Mouse (Mus musculus) MEL-GATA-1-ER (cell line): ENCODE data around the gene Hist1h4m.
"Not testable (repeated sequence)": the region's sequence is repeated elsewhere in the genome, so short reads cannot be mapped to it uniquely, and the experiment has no call there.

Experiments used
- DNase-seq: peaks from one replicate; pipeline ENCODE4 v3.0.0-alpha.2; 2012; ENCODE audit warnings: low read depth; ENCODE audit errors: extremely low read depth

Gene Hist1h4m

DNA sequence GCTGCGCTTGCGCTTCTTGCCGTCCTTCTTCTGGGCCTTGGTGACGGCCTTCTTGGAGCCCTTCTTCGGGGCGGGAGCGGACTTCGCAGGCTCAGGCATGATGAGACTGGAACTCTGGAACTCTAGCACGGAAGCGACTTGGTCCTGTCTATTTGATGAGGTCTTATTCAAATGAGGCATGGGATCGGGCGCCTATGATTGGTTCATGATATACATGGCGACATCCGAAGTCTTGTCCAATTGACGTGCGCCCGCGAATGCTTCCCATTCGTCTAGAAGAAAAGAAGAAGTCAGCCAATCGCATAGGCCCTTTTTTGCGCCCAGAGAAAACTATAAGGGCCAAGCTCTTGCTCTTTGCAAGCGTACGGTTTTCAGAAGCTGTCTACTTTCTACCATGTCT is 1.5 kb upstream of the Hist1h4m start, which contains the start of the genes Hist1h2bq and Hist1h2ao:
Gene Hist1h2bq (minus strand): TSS at position 125 of the 400 bp plus-strand sequence.
Gene Hist1h2ao (plus strand): TSS at position 393 of the 400 bp plus-strand sequence.
- not testable (repeated sequence) for DNase-seq

DNA sequence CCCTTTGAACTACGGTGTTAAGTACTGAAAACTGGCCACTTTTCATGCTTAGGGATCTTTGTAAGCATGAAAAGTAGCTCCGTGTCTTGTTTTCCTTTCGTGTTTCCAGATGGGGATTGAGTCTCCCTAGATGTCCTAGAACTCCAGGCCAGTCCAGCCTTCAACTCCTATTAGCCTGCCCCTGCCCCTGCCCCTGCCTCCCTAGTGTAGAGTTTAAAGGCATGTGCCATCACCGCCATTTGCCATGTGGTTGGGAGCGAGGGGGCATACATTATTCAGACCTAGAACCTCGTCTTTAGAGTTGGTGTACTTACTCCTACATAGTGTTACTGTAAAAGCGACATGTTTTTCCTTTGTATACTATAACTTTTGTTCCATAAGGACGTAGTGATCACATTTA is 472 bp upstream of the Hist1h4m start:
- not testable (repeated sequence) for DNase-seq

DNA sequence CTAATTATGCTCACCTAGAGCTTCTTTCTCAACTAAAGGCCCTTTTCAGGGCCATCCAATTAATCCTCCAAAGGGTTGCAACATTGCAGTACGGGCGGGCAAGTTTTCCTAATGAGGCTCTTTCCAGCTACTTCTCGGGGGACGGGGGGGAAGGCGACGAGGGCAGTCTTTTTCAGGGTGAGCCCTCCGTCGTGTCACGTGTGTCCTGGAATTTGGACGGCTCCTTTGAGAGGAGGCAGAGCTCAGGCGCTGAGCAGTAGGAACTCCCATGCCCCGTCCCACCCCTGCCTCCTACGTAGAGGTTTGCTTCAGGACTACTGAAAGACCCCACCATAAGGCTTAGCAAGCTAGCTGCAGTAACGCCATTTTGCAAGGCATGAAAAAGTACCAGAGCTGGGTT is 546 bp downstream of the Hist1h4m start:
- DNase-seq = not testable (repeated sequence)

- DNase-seq = not testable (repeated sequence)
Measured at GRCm38 (mm10) chr13:21820082-21820890, 8.7 kb downstream of the Hist1h4m start.

DNA sequence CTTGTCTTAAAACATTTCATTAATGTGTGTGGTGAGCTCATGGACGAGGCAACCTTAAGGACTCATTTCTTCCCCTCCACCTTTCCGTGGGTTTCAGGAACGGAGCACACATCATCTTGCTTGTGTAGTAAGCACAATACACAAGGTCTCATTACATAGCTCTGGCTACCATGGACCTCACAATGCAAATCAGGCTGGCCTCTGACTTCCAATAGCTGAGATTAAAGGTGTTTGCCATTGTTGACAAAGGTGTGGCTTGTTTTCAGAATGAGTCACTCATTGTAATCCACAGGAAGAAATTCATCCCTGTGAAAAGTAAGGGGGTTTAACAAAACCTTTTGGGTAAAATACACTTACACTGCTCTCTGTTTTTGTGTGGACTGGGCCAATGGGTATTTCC is 17.0 kb downstream of the Hist1h4m start:
- no peak for DNase-seq

- no peak for DNase-seq
Measured at GRCm38 (mm10) chr13:21830344-21830743, 18.8 kb downstream of the Hist1h4m start.

DNA sequence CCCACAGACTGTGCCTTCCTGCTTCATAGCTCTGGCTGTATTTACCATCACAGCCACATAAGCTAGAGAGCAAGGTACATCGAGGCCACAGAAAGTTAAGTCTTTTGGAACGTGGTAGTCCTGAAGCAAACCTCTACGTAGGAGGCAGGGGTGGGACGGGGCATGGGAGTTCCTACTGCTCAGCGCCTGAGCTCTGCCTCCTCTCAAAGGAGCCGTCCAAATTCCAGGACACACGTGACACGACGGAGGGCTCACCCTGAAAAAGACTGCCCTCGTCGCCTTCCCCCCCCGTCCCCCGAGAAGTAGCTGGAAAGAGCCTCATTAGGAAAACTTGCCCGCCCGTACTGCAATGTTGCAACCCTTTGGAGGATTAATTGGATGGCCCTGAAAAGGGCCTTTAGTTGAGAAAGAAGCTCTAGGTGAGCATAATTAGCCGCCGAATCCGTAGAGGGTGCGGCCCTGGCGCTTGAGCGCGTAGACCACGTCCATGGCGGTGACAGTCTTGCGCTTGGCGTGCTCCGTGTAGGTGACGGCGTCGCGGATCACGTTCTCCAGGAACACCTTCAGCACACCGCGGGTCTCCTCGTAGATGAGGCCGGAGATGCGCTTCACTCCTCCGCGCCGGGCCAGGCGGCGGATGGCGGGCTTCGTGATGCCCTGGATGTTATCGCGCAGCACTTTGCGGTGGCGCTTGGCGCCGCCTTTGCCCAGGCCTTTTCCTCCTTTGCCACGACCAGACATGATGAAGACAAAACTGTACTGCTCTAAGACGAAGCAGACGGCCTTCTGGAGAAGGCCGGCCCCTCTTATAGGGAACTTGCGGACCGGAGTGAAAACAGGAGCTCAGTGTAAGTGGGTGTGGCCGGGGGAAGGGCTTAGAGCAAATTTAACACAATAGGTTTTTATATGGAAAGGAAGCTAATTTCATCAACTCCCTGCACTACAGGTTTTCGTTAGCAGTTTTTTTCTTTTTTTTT is 20.2 kb downstream of the Hist1h4m start, which contains the start of gene Hist1h4n:
Gene Hist1h4n (minus strand): TSS at position 779 of the 977 bp plus-strand sequence.
- DNase-seq = not testable (repeated sequence)

DNA sequence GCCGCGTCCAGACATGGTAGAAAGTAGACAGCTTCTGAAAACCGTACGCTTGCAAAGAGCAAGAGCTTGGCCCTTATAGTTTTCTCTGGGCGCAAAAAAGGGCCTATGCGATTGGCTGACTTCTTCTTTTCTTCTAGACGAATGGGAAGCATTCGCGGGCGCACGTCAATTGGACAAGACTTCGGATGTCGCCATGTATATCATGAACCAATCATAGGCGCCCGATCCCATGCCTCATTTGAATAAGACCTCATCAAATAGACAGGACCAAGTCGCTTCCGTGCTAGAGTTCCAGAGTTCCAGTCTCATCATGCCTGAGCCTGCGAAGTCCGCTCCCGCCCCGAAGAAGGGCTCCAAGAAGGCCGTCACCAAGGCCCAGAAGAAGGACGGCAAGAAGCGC is 21.9 kb downstream of the Hist1h4m start, which contains the start of the genes Hist1h2ap and Hist1h2br:
Gene Hist1h2ap (minus strand): TSS at position 47 of the 400 bp plus-strand sequence.
Gene Hist1h2br (plus strand): TSS at position 283 of the 400 bp plus-strand sequence.
- DNase-seq = not testable (repeated sequence)

DNA sequence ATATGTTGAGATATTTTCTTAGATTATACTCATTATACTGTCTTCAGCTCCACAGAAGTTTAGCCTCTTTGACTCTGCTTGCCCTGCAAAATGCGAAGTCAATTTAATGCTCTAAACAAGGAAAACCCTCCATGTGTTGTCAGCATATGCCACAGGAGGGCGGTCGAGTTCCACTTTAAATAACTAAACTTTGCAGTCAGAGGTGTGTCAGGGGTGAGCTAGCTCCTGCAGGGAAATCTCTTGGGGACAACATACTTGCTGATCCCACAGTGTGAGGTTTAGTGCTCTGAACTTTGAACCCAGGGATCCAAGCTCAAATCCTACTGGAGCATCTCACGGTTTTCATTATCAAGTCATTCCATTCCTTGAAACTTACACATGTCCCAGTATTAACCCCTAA is 29.0 kb downstream of the Hist1h4m start:
- not testable (repeated sequence) for DNase-seq

GRCm38 (mm10) chr13:21846356-21846755 is 34.8 kb downstream of the Hist1h4m start:
- DNase-seq = not testable (repeated sequence)

GRCm38 (mm10) chr13:21847883-21848282 is 36.3 kb downstream of the Hist1h4m start:
- DNase-seq = peak; percentile 72

- DNase-seq = not testable (repeated sequence)
Measured at GRCm38 (mm10) chr13:21850696-21851095, 39.1 kb downstream of the Hist1h4m start.

- no peak for DNase-seq
Measured at GRCm38 (mm10) chr13:21852215-21852945, 40.8 kb downstream of the Hist1h4m start.

- peak; percentile 72 for DNase-seq
Measured at GRCm38 (mm10) chr13:21855146-21855545, 43.6 kb downstream of the Hist1h4m start.

DNA sequence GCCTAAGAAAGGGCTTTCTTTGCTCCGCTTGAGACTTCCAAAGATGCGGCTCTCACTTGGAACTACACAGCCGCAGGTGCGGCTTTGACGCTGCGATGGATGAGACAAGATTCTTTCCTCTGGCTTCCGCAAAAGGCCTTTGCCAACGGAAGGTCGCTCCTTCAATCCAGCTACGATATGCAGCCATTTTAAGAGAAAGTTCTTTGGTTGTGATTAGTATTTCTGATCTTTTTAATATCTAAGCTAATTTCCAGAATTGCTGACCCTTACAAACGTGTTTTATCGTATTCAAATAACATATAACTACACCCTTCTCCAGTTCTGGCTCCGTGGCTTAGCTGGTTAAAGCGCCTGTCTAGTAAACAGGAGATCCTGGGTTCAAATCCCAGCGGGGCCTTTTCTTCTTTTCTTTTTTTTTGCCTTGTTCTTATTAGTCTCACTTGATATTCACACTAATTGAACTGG is 44.2 kb downstream of the Hist1h4m start:
- DNase-seq = peak; percentile 46

GRCm38 (mm10) chr13:21861608-21862007 is 50.1 kb downstream of the Hist1h4m start:
- DNase-seq = no peak
